Mouse (Mus musculus): ENCODE results near the gene Platr17.

The Platr17 gene

GRCm38 (mm10) chr17:33919351-33920281 is 14.7 kb downstream of the Platr17 start:
- peak; percentile 88 for DNase-seq (ENCODE audit: low spot score)

GRCm38 (mm10) chr17:33920282-33921097 is 15.6 kb downstream of the Platr17 start:
- peak; percentile 92 for DNase-seq (ENCODE audit: low spot score)

- no peak for DNase-seq (ENCODE audit: low spot score)
These were observed 16.4 kb downstream of the Platr17 start for GRCm38 (mm10) chr17:33921361-33921760.

GRCm38 (mm10) chr17:33924577-33925283 is 19.8 kb downstream of the Platr17 start:
- DNase-seq (ENCODE audit: low spot score), result peak; percentile 80

- peak; percentile 47 for DNase-seq (ENCODE audit: low spot score)
These were observed 20.6 kb downstream of the Platr17 start for GRCm38 (mm10) chr17:33925406-33926116.

GRCm38 (mm10) chr17:33926207-33926932 is 21.4 kb downstream of the Platr17 start:
- peak; percentile 70 for DNase-seq (ENCODE audit: low spot score)

- no peak for DNase-seq (ENCODE audit: low spot score)
These were observed 23.5 kb downstream of the Platr17 start for GRCm38 (mm10) chr17:33928251-33928947.

GRCm38 (mm10) chr17:33929371-33930279 is 24.7 kb downstream of the Platr17 start, which contains the start of gene Rgl2:
Gene Rgl2 (plus strand): TSS chr17:33929543.
- DNase-seq (ENCODE audit: low spot score), result peak; percentile 98

- peak; percentile 72 for DNase-seq (ENCODE audit: low spot score)
These were observed 25.6 kb downstream of the Platr17 start for GRCm38 (mm10) chr17:33930280-33931158.

- DNase-seq (ENCODE audit: low spot score), result peak; percentile 48
These were observed 26.4 kb downstream of the Platr17 start for GRCm38 (mm10) chr17:33931159-33931866.

GRCm38 (mm10) chr17:33931947-33932346 is 27.0 kb downstream of the Platr17 start:
- peak; percentile 52 for DNase-seq (ENCODE audit: low spot score)

GRCm38 (mm10) chr17:33932448-33932847 is 27.5 kb downstream of the Platr17 start:
- peak; percentile 48 for DNase-seq (ENCODE audit: low spot score)

GRCm38 (mm10) chr17:33932970-33933369 is 28.0 kb downstream of the Platr17 start:
- DNase-seq (ENCODE audit: low spot score), result no peak

- DNase-seq (ENCODE audit: low spot score), result peak; percentile 54
These were observed 30.6 kb downstream of the Platr17 start for GRCm38 (mm10) chr17:33935422-33936055.

GRCm38 (mm10) chr17:33936993-33937392 is 32.1 kb downstream of the Platr17 start:
- peak; percentile 49 for DNase-seq (ENCODE audit: low spot score)

- DNase-seq (ENCODE audit: low spot score), result peak; percentile 47
These were observed 33.8 kb downstream of the Platr17 start for GRCm38 (mm10) chr17:33938783-33939182.
